28 mouse cellular contexts compared by ENCODE assay signal in the genomic region with DNA sequence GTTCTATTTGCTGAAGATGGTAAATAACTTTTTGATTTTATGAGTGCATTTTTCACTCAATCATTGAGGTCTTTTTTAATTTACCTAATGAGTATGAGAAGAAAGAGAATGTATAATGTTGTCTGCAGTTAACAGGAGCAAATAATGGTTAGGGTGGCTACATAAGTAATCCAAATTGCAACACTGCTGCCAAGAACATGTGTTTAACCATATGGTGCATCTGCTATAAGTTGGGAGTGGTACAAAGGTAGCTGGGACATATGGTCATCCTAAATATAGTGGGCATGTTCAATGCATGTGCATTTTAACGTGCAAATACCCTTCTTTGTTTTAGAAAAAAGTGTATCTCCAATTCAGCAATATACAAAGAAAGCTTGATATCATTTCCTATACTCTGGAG.
DNase-seq lines count a peak whose midpoint lies in the region; ATAC-seq and TF ChIP-seq lines count a peak whose summit lies in the region.
"Had no signal": no experiment of that assay in that cellular context is flagged by ENCODE, and none has a peak within 500 bp of the region (broad histone marks: within the 10 kb centered on the region; RNA-seq: fewer than 3 reads in every experiment).

No protein-coding gene starts in this region.

- no peak overlapping the region for H3K4me2 ChIP-seq in forebrain, embryonic 15.5 days (replicated peaks)
- no peak overlapping the region for H3K4me2 ChIP-seq in forebrain, postnatal 0 days (ENCODE audit: low read depth)
- H3K4me2 ChIP-seq: embryonic facial prominence, embryonic 15.5 days; heart, embryonic 12.5 days; hindbrain, embryonic 13.5 days; limb, embryonic 13.5 days; liver, embryonic 11.5 days; lung, embryonic 15.5 days; midbrain, embryonic 15.5 days had no signal

- WGBS in forebrain, embryonic 15.5 days = 58% methylated on average over 1 of the region's 1 CpGs
- WGBS in forebrain, embryonic 10.5 days = 85% methylated on average over 1 of the region's 1 CpGs
- WGBS in forebrain, postnatal 0 days = 60% methylated on average over 1 of the region's 1 CpGs

- no peak for TF ChIP-seq CTCF in forebrain, postnatal 0 days (IDR thresholded peaks at IDR 0.05; ENCODE audit: low read depth)

- no peaks in the 10 kb centered on the region for H3K9me3 ChIP-seq in forebrain, embryonic 15.5 days
- H3K9me3 ChIP-seq in forebrain, embryonic 10.5 days = no peaks in the 10 kb centered on the region
- H3K9me3 ChIP-seq in forebrain, postnatal 0 days (ENCODE audit: low read length) = no peaks in the 10 kb centered on the region
- H3K9me3 ChIP-seq: embryonic facial prominence, embryonic 10.5 days; embryonic facial prominence, embryonic 15.5 days; heart, embryonic 12.5 days; hindbrain, embryonic 13.5 days; limb, embryonic 13.5 days; lung, embryonic 15.5 days; midbrain, embryonic 10.5 days; midbrain, embryonic 15.5 days had no signal

- H3K27ac ChIP-seq in forebrain, embryonic 15.5 days (replicated peaks) = peak overlapping the region; percentile 45; the same call in 1 of the 2 replicates
- no peak overlapping the region for H3K27ac ChIP-seq in forebrain, embryonic 10.5 days
- H3K27ac ChIP-seq in forebrain, postnatal 0 days (ENCODE audit: low read depth, low read length) = no peak overlapping the region
- H3K27ac ChIP-seq: embryonic facial prominence, embryonic 10.5 days; embryonic facial prominence, embryonic 15.5 days; heart, adult 2 months; hindbrain, embryonic 13.5 days; kidney, postnatal 0 days; limb, embryonic 13.5 days; lung, embryonic 15.5 days; midbrain, embryonic 10.5 days; midbrain, embryonic 15.5 days had no signal

- no peaks in the 10 kb centered on the region for H3K27me3 ChIP-seq in forebrain, embryonic 15.5 days
- no peaks in the 10 kb centered on the region for H3K27me3 ChIP-seq in forebrain, embryonic 10.5 days (ENCODE audit: poor library complexity, severe bottlenecking)
- H3K27me3 ChIP-seq in forebrain, postnatal 0 days (ENCODE audit: insufficient read depth, low read length) = no peaks in the 10 kb centered on the region
- H3K27me3 ChIP-seq: embryonic facial prominence, embryonic 15.5 days; heart, embryonic 12.5 days; hindbrain, embryonic 13.5 days; limb, embryonic 13.5 days; lung, embryonic 15.5 days; midbrain, embryonic 15.5 days had no signal

- ATAC-seq in forebrain, embryonic 15.5 days (replicated peaks) = peak; percentile 67
- ATAC-seq in forebrain, postnatal 0 days = no peak
- no peak for ATAC-seq in monocyte, adult 5-6 weeks (replicated peaks; ENCODE audit: insufficient number of reproducible peaks, low FRiP score, low TSS enrichment, poor library complexity, severe bottlenecking)
- ATAC-seq: intestine, embryonic 16.5 days; midbrain, embryonic 15.5 days had no signal

- no peaks in the 10 kb centered on the region for H3K36me3 ChIP-seq in forebrain, embryonic 15.5 days
- H3K36me3 ChIP-seq in forebrain, embryonic 10.5 days (replicated peaks) = no peaks in the 10 kb centered on the region
- H3K36me3 ChIP-seq in forebrain, postnatal 0 days (ENCODE audit: insufficient read depth) = no peaks in the 10 kb centered on the region
- H3K36me3 ChIP-seq: embryonic facial prominence, embryonic 10.5 days; embryonic facial prominence, embryonic 15.5 days; heart, embryonic 12.5 days; hindbrain, embryonic 13.5 days; limb, embryonic 13.5 days; lung, embryonic 15.5 days; midbrain, embryonic 10.5 days; midbrain, embryonic 15.5 days had no signal

- H3K4me3 ChIP-seq in forebrain, embryonic 15.5 days = no peak overlapping the region
- no peak overlapping the region for H3K4me3 ChIP-seq in forebrain, embryonic 10.5 days
- H3K4me3 ChIP-seq in forebrain, postnatal 0 days (ENCODE audit: low read depth, low read length) = no peak overlapping the region
- H3K4me3 ChIP-seq: embryonic facial prominence, embryonic 10.5 days; embryonic facial prominence, embryonic 15.5 days; heart, adult 2 months; heart, embryonic 12.5 days; hindbrain, embryonic 13.5 days; limb, embryonic 13.5 days; lung, embryonic 15.5 days; midbrain, embryonic 10.5 days; midbrain, embryonic 15.5 days had no signal

- H3K4me1 ChIP-seq in forebrain, embryonic 15.5 days = no peaks in the 10 kb centered on the region
- no peaks in the 10 kb centered on the region for H3K4me1 ChIP-seq in forebrain, embryonic 10.5 days
- H3K4me1 ChIP-seq in forebrain, postnatal 0 days (ENCODE audit: insufficient read depth) = no peaks in the 10 kb centered on the region
- H3K4me1 ChIP-seq: embryonic facial prominence, embryonic 10.5 days; embryonic facial prominence, embryonic 15.5 days; heart, embryonic 12.5 days; hindbrain, embryonic 13.5 days; limb, embryonic 13.5 days; lung, embryonic 15.5 days; midbrain, embryonic 10.5 days; midbrain, embryonic 15.5 days had no signal

- no peak for DNase-seq in forebrain, embryonic 10.5 days (ENCODE audit: extremely low spot score, low spot score)
- peak; percentile 9 for DNase-seq in left cerebral cortex, adult 11 months (ENCODE audit: low spot score)
- no peak for DNase-seq in left cerebral cortex, postnatal 36 days (ENCODE audit: low spot score in 2 of 2)
- peak; percentile 67 for DNase-seq in brain, adult 2 months (ENCODE audit: low read depth, low spot score)
- peak; percentile 31 for DNase-seq in forebrain, postnatal 0 days
- DNase-seq: adrenal gland, postnatal 36 days; cerebellum, adult 8-10 months; cerebellum, postnatal 25 days; heart, adult 2 months; heart, postnatal 4 days; kidney, adult 8-10 months; kidney, postnatal 4 days; spleen, adult 18-20 months; thymus, adult 18-20 months; thymus, postnatal 36 days had no signal

- intact Hi-C loops in left cerebral cortex, postnatal 36 days (cut with DNase I) = no loop called here

- no peak overlapping the region for H3K9ac ChIP-seq in forebrain, embryonic 15.5 days (replicated peaks)
- H3K9ac ChIP-seq in forebrain, postnatal 0 days = no peak overlapping the region
- H3K9ac ChIP-seq: embryonic facial prominence, embryonic 15.5 days; heart, embryonic 12.5 days; hindbrain, embryonic 13.5 days; limb, embryonic 13.5 days; lung, embryonic 15.5 days; midbrain, embryonic 15.5 days had no signal

Comparison
In these comparisons a context has a peak if more than half of its experiments do, and no peak if none do; other contexts are left out.
1. DNase-seq: peak in left cerebral cortex, adult 11 months (single experiment), brain, adult 2 months (single experiment) and forebrain, postnatal 0 days (single experiment); none in forebrain, embryonic 10.5 days (single experiment) and left cerebral cortex, postnatal 36 days (0 of 2).